Comparison of ENCODE assay signal across 26 mouse cellular contexts in genomic region chr11:90425207-90425525, GRCm38 (mm10).
"Had no signal": no experiment of that assay in that cellular context is flagged by ENCODE, and none has a peak within 500 bp of the region (broad histone marks: within the 10 kb centered on the region; RNA-seq: fewer than 3 reads in every experiment).

No protein-coding gene starts in this region.

- DNase-seq: kidney, adult 9 months; kidney, postnatal 14 days; layer of hippocampus, adult 9-11 months; liver; lung, adult 18-20 months; lung, postnatal 10 days; lung, postnatal 36 days; right cerebral cortex, adult 18-20 months; right cerebral cortex, postnatal 14 days; right cerebral cortex, postnatal 4 days; thymus, adult 2 months; thymus, postnatal 14 days; thymus, postnatal 4 days had no signal

- ATAC-seq: liver, embryonic 12.5 days; midbrain, embryonic 13.5 days had no signal

- H3K4me1 ChIP-seq: liver, embryonic 12.5 days; liver, embryonic 15.5 days; lung, embryonic 15.5 days; megakaryocyte, embryonic 14.5 days; neural tube, embryonic 12.5 days had no signal

- H3K27me3 ChIP-seq: limb, embryonic 13.5 days; liver, embryonic 15.5 days; neural tube, embryonic 12.5 days; neural tube, embryonic 15.5 days had no signal

- H3K9me3 ChIP-seq: limb, embryonic 10.5 days; limb, embryonic 13.5 days; liver, embryonic 12.5 days; liver, embryonic 15.5 days; lung, embryonic 15.5 days; midbrain, embryonic 10.5 days; midbrain, embryonic 13.5 days; neural tube, embryonic 12.5 days; neural tube, embryonic 15.5 days had no signal

- H3K4me3 ChIP-seq: layer of hippocampus, adult 2 months; left cerebral cortex, adult 2 months; limb, embryonic 10.5 days; limb, embryonic 13.5 days; liver, embryonic 12.5 days; liver, embryonic 15.5 days; lung, embryonic 15.5 days; midbrain, embryonic 10.5 days; midbrain, embryonic 13.5 days; neural tube, embryonic 12.5 days; neural tube, embryonic 15.5 days had no signal

- H3K27ac ChIP-seq: layer of hippocampus, adult 2 months; left cerebral cortex, adult 2 months; liver, embryonic 12.5 days; liver, embryonic 15.5 days; lung, embryonic 15.5 days; midbrain, embryonic 10.5 days; midbrain, embryonic 13.5 days; neural tube, embryonic 12.5 days; neural tube, embryonic 15.5 days; stomach, postnatal 0 days had no signal

- H3K36me3 ChIP-seq: limb, embryonic 10.5 days; limb, embryonic 13.5 days; liver, embryonic 12.5 days; liver, embryonic 15.5 days; lung, embryonic 15.5 days; midbrain, embryonic 10.5 days; midbrain, embryonic 13.5 days; neural tube, embryonic 12.5 days; neural tube, embryonic 15.5 days had no signal

- H3K4me2 ChIP-seq: liver, embryonic 12.5 days; liver, embryonic 15.5 days; lung, embryonic 15.5 days; midbrain, embryonic 13.5 days; neural tube, embryonic 12.5 days; neural tube, embryonic 15.5 days had no signal

- H3K9ac ChIP-seq: limb, embryonic 13.5 days; liver, embryonic 12.5 days; liver, embryonic 15.5 days; lung, embryonic 15.5 days; midbrain, embryonic 13.5 days; neural tube, embryonic 12.5 days; neural tube, embryonic 15.5 days had no signal
